Mouse (Mus musculus): ENCODE data around the gene Olfr693. TPM values are rescaled to one million over a fixed set of nuclear protein-coding genes. Genes with fewer than 3 reads are reported as not detected.
"Not testable (repeated sequence)": the region's sequence is repeated elsewhere in the genome, so short reads cannot be mapped to it uniquely, and the experiment has no call there.

The Olfr693 gene
- not detected for total RNA-seq (2021)
- long read RNA-seq, experiment 1, result 0 reads
- long read RNA-seq, experiment 2, result 0 reads

- intact Hi-C loops (cut with DNase I), result no loop called here
Measured at GRCm38 (mm10) chr7:106680484-106680883, at the start of gene Olfr693. TSS of gene Olfr693 (minus strand) at chr7:106680584.

GRCm38 (mm10) chr7:106725654-106726053 is 45.3 kb upstream of the Olfr693 start:
- intact Hi-C loops (cut with DNase I); DNase-seq (ENCODE audit: low spot score in 2 of 2): not testable (repeated sequence)

More at GRCm38 (mm10) chr7:106680484-106680883, at the start of gene Olfr693:
- DNase-seq (ENCODE audit: low spot score in 2 of 2), result no peak

- no peak for DNase-seq (ENCODE audit: low spot score in 2 of 2)
- intact Hi-C loops (cut with DNase I), result no loop called here
Measured at GRCm38 (mm10) chr7:106716296-106716695, 35.9 kb upstream of the Olfr693 start, which contains the start of gene Olfr695. TSS of gene Olfr695 (minus strand) at chr7:106716396.

GRCm38 (mm10) chr7:106711463-106711862 is 31.1 kb upstream of the Olfr693 start:
- DNase-seq (ENCODE audit: low spot score in 2 of 2), result no peak
- intact Hi-C loops (cut with DNase I), result no loop called here

- DNase-seq (ENCODE audit: low spot score in 2 of 2); intact Hi-C loops (cut with DNase I): not testable (repeated sequence)
Measured at GRCm38 (mm10) chr7:106707705-106708104, 27.3 kb upstream of the Olfr693 start.

- intact Hi-C loops (cut with DNase I), result no loop called here
- no peak for DNase-seq (ENCODE audit: low spot score in 2 of 2)
Measured at GRCm38 (mm10) chr7:106696891-106697290, 16.5 kb upstream of the Olfr693 start.

GRCm38 (mm10) chr7:106692976-106693375 is 12.6 kb upstream of the Olfr693 start:
- intact Hi-C loops (cut with DNase I), result no loop called here

GRCm38 (mm10) chr7:106691714-106692113 is 11.3 kb upstream of the Olfr693 start, which contains the start of gene Olfr694:
TSS of gene Olfr694 (minus strand) at chr7:106691814.
- no peak for DNase-seq (ENCODE audit: low spot score in 2 of 2)
- intact Hi-C loops (cut with DNase I), result no loop called here

More at GRCm38 (mm10) chr7:106692976-106693375, 12.6 kb upstream of the Olfr693 start:
- no peak for DNase-seq (ENCODE audit: low spot score in 2 of 2)

- DNase-seq (ENCODE audit: low spot score in 2 of 2), result no peak
- intact Hi-C loops (cut with DNase I), result no loop called here
Measured at GRCm38 (mm10) chr7:106685382-106685781, 5.0 kb upstream of the Olfr693 start.

GRCm38 (mm10) chr7:106652344-106652652 is 28.1 kb downstream of the Olfr693 start:
- no peak for DNase-seq (ENCODE audit: low spot score in 2 of 2)
- intact Hi-C loops (cut with DNase I), result no loop called here

- DNase-seq (ENCODE audit: low spot score in 2 of 2), result no peak
- intact Hi-C loops (cut with DNase I), result no loop called here
Measured at GRCm38 (mm10) chr7:106651555-106652343, 28.6 kb downstream of the Olfr693 start.

GRCm38 (mm10) chr7:106649774-106650173 is 30.6 kb downstream of the Olfr693 start:
- no peak for DNase-seq (ENCODE audit: low spot score in 2 of 2)
- intact Hi-C loops (cut with DNase I), result no loop called here

GRCm38 (mm10) chr7:106645261-106645660 is 35.1 kb downstream of the Olfr693 start:
- no peak for DNase-seq (ENCODE audit: low spot score in 2 of 2)
- intact Hi-C loops (cut with DNase I), result no loop called here

- DNase-seq (ENCODE audit: low spot score in 2 of 2), result no peak
- intact Hi-C loops (cut with DNase I), result no loop called here
Measured at GRCm38 (mm10) chr7:106644222-106644870, 36.0 kb downstream of the Olfr693 start.

GRCm38 (mm10) chr7:106640839-106641238 is 39.5 kb downstream of the Olfr693 start:
- no peak for DNase-seq (ENCODE audit: low spot score in 2 of 2)
- intact Hi-C loops (cut with DNase I), result no loop called here

GRCm38 (mm10) chr7:106635560-106635959 is 44.8 kb downstream of the Olfr693 start:
- intact Hi-C loops (cut with DNase I), result no loop called here
- no peak for DNase-seq (ENCODE audit: low spot score in 2 of 2)

Other genes starting within 250 kb of the Olfr693 start
- gene Olfr694, start 11.2 kb upstream of the Olfr693 start, total RNA-seq (2021), result not detected
- gene Olfr695, start 35.8 kb upstream of the Olfr693 start, total RNA-seq (2021), result not detected
- not detected for gene Olfr697, start 61.9 kb upstream of the Olfr693 start, total RNA-seq (2021)
- gene Olfr698, start 74.8 kb upstream of the Olfr693 start, total RNA-seq (2021), result not detected
- gene Olfr699, start 112.6 kb upstream of the Olfr693 start, total RNA-seq (2021), result not detected
- gene Olfr700, start 128.2 kb upstream of the Olfr693 start, total RNA-seq (2021), result not detected
- not detected for gene Olfr701, start 133.5 kb upstream of the Olfr693 start, total RNA-seq (2021)
- gene Olfr702, start 153.3 kb upstream of the Olfr693 start, total RNA-seq (2021), result not detected
- gene Olfr703, start 162.8 kb upstream of the Olfr693 start, total RNA-seq (2021), result not detected
- not detected for gene Olfr704, start 182.6 kb upstream of the Olfr693 start, total RNA-seq (2021)
- not detected for gene Olfr705, start 196.3 kb upstream of the Olfr693 start, total RNA-seq (2021)
- gene Olfr706, start 207.6 kb upstream of the Olfr693 start, total RNA-seq (2021), result not detected
- not detected for gene Olfr707, start 220.7 kb upstream of the Olfr693 start, total RNA-seq (2021)
- gene Olfr1532-ps1, start 227.4 kb upstream of the Olfr693 start, total RNA-seq (2021), result not detected

All from left cerebral cortex, postnatal 14 days (tissue).